Mouse (Mus musculus) kidney, postnatal 4 days (tissue): ENCODE measurements around the gene Lix1l.
"Not testable (repeated sequence)": the region's sequence is repeated elsewhere in the genome, so short reads cannot be mapped to it uniquely, and the experiment has no call there.

Experiments used
- DNase-seq, 2 experiments: peaks; one replicate each; pipeline ENCODE4 v3.0.0; 2021; ENCODE audit warnings: mixed read lengths in 2 of 2

Lix1l gene

GRCm38 (mm10) chr3:96590657-96591056 is 10.3 kb upstream of the Lix1l start:
- DNase-seq: no peak

- DNase-seq: peak in 1 of 2 experiments; percentile 32
These were observed 7.6 kb upstream of the Lix1l start for GRCm38 (mm10) chr3:96593374-96593773.

DNA sequence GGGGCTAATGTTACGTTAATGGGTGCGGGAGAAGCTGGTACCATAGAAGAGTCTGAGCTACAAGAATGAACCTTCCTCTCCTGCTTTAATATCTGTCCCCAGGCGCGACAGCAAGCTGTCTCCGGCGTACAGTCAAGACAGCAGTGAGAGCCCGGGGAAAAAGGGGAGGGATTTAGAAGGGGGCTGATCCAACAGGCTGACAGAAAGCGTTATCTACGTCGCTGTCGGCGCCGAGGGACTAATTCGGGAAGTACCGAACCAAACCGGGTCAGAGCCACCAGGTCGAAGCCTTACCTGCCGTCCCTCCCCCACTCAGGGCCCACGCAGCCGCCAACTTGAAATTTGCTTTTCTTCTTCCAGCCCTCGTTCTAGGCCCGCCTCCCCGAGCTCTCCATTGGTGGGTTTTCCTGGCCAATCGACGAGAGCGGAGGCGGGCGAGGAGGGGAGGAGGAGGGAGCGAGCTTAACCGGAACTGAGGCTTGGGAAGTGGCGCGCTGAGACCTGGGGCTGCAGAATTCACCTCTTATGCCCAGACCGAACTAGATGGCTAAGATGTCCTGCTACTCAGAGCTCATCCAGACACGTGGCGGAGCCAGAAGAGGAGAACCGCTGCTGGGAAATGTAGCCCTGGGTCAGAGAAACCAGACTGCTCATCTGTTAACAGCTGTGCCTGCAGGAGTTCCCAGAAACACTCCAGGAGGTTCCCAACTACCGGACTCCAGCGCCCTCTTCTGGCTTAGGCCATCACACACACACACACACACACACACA is 7.0 kb upstream of the Lix1l start, which contains the start of gene Polr3gl:
Gene Polr3gl, minus strand, starts transcription at position 392 of the 771 bp plus-strand sequence.
- peak; percentile 95 to 97 for DNase-seq

GRCm38 (mm10) chr3:96594851-96595250 is 6.1 kb upstream of the Lix1l start:
- DNase-seq: peak in 1 of 2 experiments; percentile 50

GRCm38 (mm10) chr3:96595661-96596060 is 5.3 kb upstream of the Lix1l start:
- DNase-seq: no peak

GRCm38 (mm10) chr3:96596228-96596707 is 4.7 kb upstream of the Lix1l start, which contains the start of gene Ankrd34a:
Gene Ankrd34a, plus strand, starts transcription at chr3:96596636.
- peak; percentile 49 to 62 for DNase-seq

- peak in 1 of 2 experiments; percentile 11 for DNase-seq
These were observed 4.1 kb upstream of the Lix1l start for GRCm38 (mm10) chr3:96596855-96597254.

- DNase-seq: peak; percentile 53 to 58
These were observed 3.5 kb upstream of the Lix1l start for GRCm38 (mm10) chr3:96597435-96597891.

- peak; percentile 80 to 82 for DNase-seq
These were observed 2.5 kb upstream of the Lix1l start for GRCm38 (mm10) chr3:96598156-96599068.

DNA sequence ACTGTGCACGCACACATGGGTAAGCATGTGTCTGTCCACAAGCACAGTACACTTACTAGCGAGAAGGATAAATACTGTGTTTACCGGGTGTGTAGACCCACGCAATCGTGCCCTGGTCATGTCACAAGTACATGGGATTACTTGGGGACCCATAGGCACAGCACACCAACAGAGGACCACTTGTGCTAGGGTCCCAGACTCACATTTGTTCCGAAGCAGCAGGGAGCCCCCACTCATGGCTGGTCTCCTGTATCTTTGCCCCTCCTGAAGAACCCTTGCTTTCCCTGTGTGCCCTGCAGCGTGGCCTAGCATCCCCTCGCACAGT is 1.9 kb upstream of the Lix1l start:
- DNase-seq: peak in 1 of 2 experiments; percentile 4

DNA sequence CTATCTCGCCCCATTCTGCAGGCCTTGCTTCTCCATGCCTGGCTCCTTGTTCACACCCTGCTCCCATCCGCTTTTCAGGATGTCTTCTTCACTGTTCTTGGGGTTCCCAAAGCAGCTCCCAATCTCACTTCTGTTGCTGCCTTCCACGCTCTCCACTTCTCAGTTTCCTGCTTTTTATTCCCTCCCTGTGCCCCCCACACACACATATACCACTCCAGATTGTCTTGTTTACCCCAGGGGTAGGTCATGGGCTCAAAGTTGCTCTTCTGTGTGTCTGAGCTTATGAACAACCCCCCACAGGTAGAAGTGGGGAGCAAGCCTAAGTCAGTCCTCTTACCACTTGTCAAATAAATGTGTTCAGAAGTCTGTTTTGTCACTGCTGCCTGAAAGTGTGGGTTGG is 1.5 kb upstream of the Lix1l start:
- no peak for DNase-seq

DNA sequence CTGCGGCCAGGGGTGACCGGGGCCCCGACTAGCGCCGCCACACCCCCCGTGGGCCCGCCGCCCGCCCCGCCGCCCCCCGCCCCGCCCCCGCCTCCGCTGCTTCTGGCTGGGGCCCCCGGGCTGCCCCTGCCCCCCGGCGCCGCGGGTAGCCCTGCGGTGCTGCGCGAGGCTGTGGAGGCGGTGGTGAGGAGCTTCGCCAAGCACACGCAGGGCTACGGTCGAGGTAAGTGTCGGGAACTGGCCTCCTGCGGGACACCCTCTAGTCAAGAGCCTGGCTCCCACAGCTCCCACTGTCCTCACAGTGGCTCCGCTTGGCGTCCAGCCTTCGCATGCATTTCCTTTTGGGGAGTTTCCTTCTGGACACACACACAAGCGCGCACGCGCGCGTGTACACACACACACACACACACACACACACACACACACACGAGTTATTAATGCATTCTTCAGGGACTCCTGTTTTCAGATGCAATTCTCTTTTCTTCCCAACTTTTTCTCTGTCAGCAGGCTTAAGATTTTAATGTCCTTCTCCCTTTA is 370 bp downstream of the Lix1l start:
- peak; percentile 82 to 88 for DNase-seq

- DNase-seq: peak; percentile 49 to 64
These were observed 1.2 kb downstream of the Lix1l start for GRCm38 (mm10) chr3:96601941-96602703.

DNA sequence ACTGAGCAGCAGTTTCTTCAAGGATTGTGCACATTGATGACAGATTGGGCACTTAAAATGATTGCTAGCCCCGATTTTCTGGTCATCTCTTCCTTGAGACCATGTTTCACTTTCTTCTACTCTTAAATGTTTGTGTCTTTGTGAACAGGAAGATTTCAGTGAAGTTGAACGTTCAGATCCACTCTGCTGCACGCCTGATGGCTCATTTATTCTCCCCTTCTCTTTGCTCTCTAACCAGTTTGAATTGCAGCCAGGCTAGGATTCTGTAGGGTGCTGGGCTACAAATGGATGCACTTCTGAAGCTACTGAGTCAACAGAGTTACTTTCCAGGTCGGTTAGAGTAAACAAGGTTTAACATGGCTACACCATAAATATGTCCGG is 1.7 kb downstream of the Lix1l start:
- no peak for DNase-seq

- peak in 1 of 2 experiments; percentile 14 for DNase-seq
These were observed 2.4 kb downstream of the Lix1l start for GRCm38 (mm10) chr3:96603311-96603710.

DNA sequence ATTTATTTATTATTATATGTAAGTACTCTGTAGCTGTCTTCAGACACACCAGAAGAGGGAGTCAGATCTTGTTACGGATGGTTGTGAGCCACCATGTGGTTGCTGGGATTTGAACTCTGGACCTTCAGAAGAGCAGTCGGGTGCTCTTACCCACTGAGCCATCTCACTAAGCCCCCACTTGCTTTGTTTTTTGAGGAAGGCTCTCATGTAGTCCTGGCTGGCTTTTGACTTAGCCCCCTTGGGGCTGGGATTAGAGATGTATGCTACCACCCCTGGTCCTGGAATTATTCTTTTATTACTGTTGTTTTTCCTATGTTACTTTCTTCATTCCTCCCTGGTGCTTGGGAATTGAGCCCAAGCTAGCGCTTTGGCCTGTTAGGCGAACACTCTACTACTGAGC is 5.1 kb downstream of the Lix1l start:
- DNase-seq: not testable (repeated sequence)

GRCm38 (mm10) chr3:96606618-96607017 is 5.7 kb downstream of the Lix1l start:
- no peak for DNase-seq

GRCm38 (mm10) chr3:96617941-96618340 is 17.0 kb downstream of the Lix1l start:
- no peak for DNase-seq

DNA sequence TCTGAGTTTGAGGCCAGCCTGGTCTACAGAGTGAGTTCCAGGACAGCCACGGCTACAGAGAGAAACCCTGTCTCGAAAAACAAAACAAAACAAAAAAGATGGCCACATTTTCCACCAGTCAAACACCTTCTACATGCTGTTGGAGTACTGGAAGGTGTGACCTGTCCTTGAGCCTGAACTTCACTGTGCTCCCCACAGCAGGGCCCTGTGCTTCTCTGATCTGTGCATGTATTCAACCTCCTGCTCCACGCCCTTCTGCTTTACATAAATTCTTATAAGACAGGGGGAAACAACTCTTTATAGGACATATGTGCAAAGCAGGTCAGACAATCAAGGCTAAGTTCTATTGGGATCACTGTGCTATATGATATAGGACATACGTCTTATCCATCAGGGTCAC is 22.3 kb downstream of the Lix1l start:
- DNase-seq: no peak

DNA sequence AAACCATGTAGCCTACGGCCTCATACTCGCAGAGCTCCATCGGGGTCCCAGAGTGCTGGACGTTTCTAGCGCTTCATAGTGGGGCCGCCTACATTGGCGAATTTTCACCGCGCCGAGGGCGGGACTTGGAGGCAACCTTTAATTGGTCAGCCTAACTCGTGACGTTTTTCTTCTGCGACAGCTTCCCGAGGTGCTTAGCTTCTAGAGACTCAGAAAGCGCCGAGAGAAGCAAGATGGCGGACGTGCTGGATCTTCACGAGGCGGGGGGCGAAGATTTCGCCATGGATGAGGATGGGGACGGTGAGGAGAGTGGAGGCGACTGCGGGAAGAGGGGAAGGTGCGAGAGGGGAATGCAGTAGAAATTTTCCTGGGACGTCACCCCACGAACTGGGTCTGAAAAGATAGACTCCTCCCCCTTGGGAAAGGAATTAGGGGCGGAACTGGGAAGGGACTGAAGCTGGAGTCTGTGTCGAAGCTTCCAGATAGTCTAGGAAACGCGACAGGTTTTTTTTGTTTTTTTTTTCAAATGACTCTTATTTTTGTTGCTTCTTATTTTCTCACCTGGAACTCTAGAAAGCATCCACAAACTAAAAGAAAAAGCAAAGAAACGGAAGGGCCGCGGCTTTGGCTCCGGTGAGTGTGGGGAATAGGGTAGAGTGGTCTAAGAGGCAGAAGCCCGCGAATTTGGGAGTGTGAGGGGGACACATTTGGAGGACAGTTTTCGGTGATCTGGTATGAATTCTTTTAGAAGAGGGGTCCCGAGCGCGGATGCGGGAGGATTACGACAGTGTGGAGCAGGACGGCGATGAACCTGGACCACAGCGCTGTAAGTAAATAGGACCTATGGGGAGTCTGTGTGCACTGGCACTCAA is 29.0 kb downstream of the Lix1l start, which contains the start of gene Rbm8a:
Gene Rbm8a, plus strand, starts transcription at position 205 of the 872 bp plus-strand sequence.
- peak; percentile 96 to 97 for DNase-seq

- DNase-seq: no peak
These were observed 31.1 kb downstream of the Lix1l start for GRCm38 (mm10) chr3:96632058-96632457.
